Comparison of ENCODE assay signal across 16 mouse cellular contexts in the genomic region with DNA sequence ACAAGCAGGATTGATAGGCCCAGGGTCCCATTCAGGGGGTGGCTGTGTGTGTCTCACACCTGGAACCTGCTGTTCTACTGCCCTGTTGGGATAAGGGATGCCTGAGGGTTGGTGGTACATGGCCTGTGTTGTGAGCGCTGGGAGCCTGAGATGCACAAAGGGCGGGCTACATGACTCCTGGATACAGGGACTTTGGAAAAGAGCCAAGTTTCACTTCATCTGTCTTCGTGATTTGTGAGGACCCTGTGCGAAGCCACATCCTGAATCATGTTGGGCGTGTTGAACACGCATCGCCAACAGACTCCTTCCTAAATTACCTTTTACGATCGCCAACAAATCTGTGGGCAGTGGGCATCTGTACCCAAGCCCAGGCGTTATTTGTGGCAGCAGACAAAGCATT. TPM values are rescaled to one million over a fixed set of nuclear protein-coding genes. Genes with fewer than 3 reads are reported as not detected.
"Had no signal": no experiment of that assay in that cellular context is flagged by ENCODE, and none has a peak within 500 bp of the region (broad histone marks: within the 10 kb centered on the region; RNA-seq: fewer than 3 reads in every experiment).

No protein-coding gene starts in this region.

- H3K4me3 ChIP-seq: kidney, embryonic 15.5 days; left cerebral cortex, adult 2 months; limb, embryonic 10.5 days; liver, embryonic 15.5 days; midbrain, embryonic 15.5 days; stomach, embryonic 15.5 days had no signal

- H3K4me2 ChIP-seq: kidney, embryonic 15.5 days; liver, embryonic 11.5 days; liver, embryonic 15.5 days; lung, embryonic 14.5 days; midbrain, embryonic 15.5 days; stomach, embryonic 15.5 days had no signal

- H3K36me3 ChIP-seq: kidney, embryonic 15.5 days; limb, embryonic 10.5 days; liver, embryonic 15.5 days; midbrain, embryonic 15.5 days; stomach, embryonic 15.5 days had no signal

- H3K9me3 ChIP-seq: kidney, embryonic 15.5 days; limb, embryonic 10.5 days; liver, embryonic 15.5 days; midbrain, embryonic 15.5 days; stomach, embryonic 15.5 days had no signal

- H3K4me1 ChIP-seq: liver, embryonic 15.5 days had no signal

- H3K27me3 ChIP-seq: liver, embryonic 15.5 days; midbrain, embryonic 15.5 days; stomach, embryonic 15.5 days had no signal

- DNase-seq: kidney, postnatal 25 days; lung, embryonic 14.5 days; lung, postnatal 10 days; lung, postnatal 4 days; right cerebral cortex, postnatal 14 days; thymus, adult 18-20 months; thymus, postnatal 14 days had no signal

- ATAC-seq: intestine, postnatal 0 days; midbrain, embryonic 15.5 days had no signal

- H3K27ac ChIP-seq: kidney, embryonic 15.5 days; left cerebral cortex, adult 2 months; limb, embryonic 10.5 days; liver, embryonic 15.5 days; midbrain, embryonic 15.5 days; stomach, embryonic 15.5 days had no signal

- H3K9ac ChIP-seq: kidney, embryonic 15.5 days; liver, embryonic 15.5 days; lung, embryonic 14.5 days; midbrain, embryonic 15.5 days; stomach, embryonic 15.5 days had no signal

RNA-seq across cellular contexts. Expression of a gene that starts 50.6 kb away (rescaled TPM):
- total RNA-seq: megakaryocyte, adult 5-6 weeks had no signal
